1 mouse cellular context compared by ENCODE assay signal in the genomic region with DNA sequence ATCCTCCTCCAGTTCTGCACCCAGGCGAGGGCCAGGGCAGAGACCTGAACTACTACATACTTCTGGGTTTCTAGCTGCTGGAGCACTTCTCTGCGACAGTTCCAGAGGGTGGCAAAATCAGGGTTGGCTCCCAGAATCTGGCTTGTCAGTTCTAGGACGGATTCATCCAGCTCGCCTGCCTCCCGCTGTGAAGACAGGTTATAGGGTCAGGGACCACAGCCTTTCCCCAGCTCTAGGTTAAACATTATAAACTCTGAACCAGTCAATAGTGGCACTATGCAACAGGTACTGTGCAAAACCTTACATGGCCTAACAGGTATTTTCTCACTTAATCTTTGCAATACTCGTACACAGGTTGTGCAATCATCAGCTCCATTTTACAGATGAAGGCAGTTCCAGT.
TF ChIP-seq lines count a peak whose summit lies in the region.

No protein-coding gene starts in this region.

TF ChIP-seq in myocyte, 11 proteins besides CTCF, POLR2A, EP300 and RAD21 (continued from another document):
- TF ChIP-seq CEBPB (IDR thresholded peaks at IDR 0.05; ENCODE audit: insufficient read depth, poor library complexity, severe bottlenecking) (no peak), TCF12 (IDR thresholded peaks at IDR 0.05; ENCODE audit: insufficient read depth, poor library complexity, severe bottlenecking) (no peak)
